Mouse (Mus musculus): Measurements from ENCODE around the gene Syt9. TPM values are rescaled to one million over a fixed set of nuclear protein-coding genes. Genes with fewer than 3 reads are reported as not detected.

Gene Syt9
- polyA plus RNA-seq, 1 experiment, result 0.05 TPM

- peaks cover 6% of the 10 kb centered on the region; the same call in 1 of the 2 replicates for H3K4me1 ChIP-seq (ENCODE audit: control insufficient read depth, insufficient read depth, insufficient read length)
- 86% methylated on average over 3 of the region's 3 CpGs for WGBS
- H3K27ac ChIP-seq (ENCODE audit: insufficient read depth, low read length), result no peak overlapping the region
- no peak overlapping the region for H3K4me3 ChIP-seq (ENCODE audit: extremely low read depth, insufficient read depth, insufficient read length)
- H3K36me3 ChIP-seq (ENCODE audit: control insufficient read depth, insufficient read depth, low read length), result no peaks in the 10 kb centered on the region
- no peaks in the 10 kb centered on the region for H3K27me3 ChIP-seq (ENCODE audit: control insufficient read depth, insufficient read depth, low read length)
- DNase-seq (ENCODE audit: low read depth in 1 of 2, low spot score in 2 of 2), result no peak
- no peak for TF ChIP-seq POLR2A (IDR thresholded peaks at IDR 0.05; ENCODE audit: low read depth, low read length)
Measured at GRCm38 (mm10) chr7:107597956-107598355, 227.4 kb downstream of the Syt9 start.

Other genes starting within 250 kb of the Syt9 start
- not detected in 2 replicates for gene Olfr715, start 239.6 kb upstream of the Syt9 start, polyA plus RNA-seq (2012; rRNA removed)
- not detected in 2 replicates for gene Olfr716, start 232.4 kb upstream of the Syt9 start, polyA plus RNA-seq (2012; rRNA removed)
- gene Nlrp14, start 203.7 kb upstream of the Syt9 start, polyA plus RNA-seq (2012; rRNA removed), result not detected in 2 replicates
- gene Rbmxl2, start 161.3 kb upstream of the Syt9 start, polyA plus RNA-seq (2012; rRNA removed), result not detected in 2 replicates
- gene Olfml1, start 196.7 kb downstream of the Syt9 start, polyA plus RNA-seq (2012; rRNA removed), result 2.4 and 3.5 TPM in 2 replicates
- 5.4 and 5.5 TPM in 2 replicates for gene Ppfibp2, start 224.5 kb downstream of the Syt9 start, polyA plus RNA-seq (2012; rRNA removed)

All from spleen, adult 2 months (tissue).